Mouse (Mus musculus): ENCODE measurements around the gene Srrm1.
"Not testable (repeated sequence)": the region's sequence is repeated elsewhere in the genome, so short reads cannot be mapped to it uniquely, and the experiment has no call there.

Gene Srrm1

DNA sequence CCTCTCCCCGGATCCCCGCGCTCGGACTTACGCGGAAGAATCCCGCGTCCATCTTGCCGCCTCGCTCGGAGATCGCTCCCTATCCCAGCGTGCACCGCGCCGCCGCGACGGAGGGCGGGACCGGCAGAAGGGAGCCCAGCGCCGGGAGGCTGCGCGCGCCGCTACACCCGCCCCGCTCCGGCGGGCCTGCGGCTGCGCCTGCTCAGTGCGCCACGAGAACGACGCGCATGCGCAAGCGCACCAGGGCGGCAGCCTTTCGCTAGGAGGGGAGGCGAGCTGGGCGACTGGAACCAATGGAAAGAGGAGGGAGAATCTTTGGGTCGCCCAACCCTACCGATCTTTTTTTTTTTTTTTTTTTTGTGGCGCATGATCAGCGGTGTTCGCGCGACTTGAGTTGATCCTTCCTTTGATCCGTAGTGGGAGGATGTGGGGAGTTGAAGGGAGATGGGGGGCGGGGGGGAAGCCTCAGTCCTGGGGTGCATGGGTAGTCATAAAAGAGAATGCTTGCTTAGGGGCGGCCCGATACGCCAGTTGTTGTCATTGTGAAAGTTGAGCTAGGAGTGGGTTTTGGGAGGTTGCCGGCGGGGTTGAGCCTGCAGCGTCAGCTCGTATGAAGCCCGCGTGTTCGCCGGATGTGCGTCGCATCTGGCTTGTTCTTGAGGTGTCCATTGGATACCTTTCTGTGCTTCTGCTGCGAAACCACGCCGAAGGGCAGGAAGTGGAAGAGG lies at the start of gene Srrm1:
Gene Srrm1, minus strand, starts transcription at position 256 of the 728 bp plus-strand sequence.
- DNase-seq (ENCODE audit: low read depth, low spot score): peak; percentile 99

DNA sequence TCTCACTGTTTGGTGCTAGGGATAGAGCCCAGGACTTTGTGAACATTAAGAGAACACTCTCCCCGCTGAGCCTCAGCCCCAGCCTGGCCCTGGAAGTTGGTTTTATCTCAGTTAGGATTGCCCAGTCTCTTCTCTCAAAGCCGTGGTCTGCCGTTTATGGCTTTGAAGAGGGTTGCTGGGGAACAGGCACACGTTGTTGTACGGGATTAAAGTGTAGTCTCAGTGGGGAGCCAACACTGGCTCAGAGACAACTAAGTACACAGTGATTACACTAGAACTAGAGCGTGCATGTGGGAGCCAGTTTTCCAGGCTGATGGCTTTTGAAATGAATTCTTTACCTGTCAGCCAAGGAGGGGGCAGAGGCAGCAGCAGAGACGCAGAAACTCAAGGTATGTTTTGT lies 48.8 kb upstream of the Srrm1 start:
- no peak for DNase-seq (ENCODE audit: low read depth, low spot score)

DNA sequence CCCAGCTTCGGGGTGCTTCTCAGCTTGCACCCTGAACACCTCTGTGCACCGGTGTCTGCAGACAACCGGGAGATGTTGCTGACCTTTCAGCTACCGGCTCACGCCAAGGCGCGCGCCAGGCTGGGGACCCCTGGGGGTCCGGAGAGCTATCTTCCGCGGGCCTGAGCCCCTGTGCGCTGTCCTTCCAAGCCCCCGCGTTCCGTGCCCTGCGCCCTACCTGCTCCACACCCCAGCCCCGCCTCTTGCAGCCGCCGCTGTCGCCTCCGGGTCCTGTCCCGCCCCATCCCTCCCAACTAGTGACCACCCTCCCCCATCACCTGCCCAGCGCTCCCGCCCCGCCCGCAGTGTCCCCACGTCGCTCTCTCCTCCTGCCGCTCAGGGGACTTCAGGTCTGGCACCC lies 44.9 kb upstream of the Srrm1 start, which contains the start of gene Ncmap:
Gene Ncmap, minus strand, starts transcription at position 237 of the 400 bp plus-strand sequence.
- no peak for DNase-seq (ENCODE audit: low read depth, low spot score)

DNA sequence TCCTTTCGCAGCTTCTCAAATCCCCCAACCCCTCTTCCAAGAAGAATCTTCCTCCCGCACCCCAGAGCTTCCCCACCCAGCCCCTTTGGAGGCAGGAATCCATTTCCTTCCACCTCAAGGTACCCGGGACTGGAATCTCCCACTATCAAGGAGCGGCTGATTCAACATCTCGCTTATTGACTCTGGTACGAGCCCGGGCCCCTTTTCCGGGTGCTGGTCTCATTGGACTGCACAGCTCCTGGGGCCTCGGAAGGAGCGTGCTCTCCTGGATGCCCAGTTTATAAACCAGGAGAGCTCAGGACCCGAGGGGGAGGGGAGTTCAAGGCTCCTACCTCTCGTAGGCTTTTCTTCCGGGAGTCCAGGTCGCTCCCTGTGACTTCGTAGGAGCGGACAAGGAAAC lies 44.4 kb upstream of the Srrm1 start:
- DNase-seq (ENCODE audit: low read depth, low spot score): no peak

DNA sequence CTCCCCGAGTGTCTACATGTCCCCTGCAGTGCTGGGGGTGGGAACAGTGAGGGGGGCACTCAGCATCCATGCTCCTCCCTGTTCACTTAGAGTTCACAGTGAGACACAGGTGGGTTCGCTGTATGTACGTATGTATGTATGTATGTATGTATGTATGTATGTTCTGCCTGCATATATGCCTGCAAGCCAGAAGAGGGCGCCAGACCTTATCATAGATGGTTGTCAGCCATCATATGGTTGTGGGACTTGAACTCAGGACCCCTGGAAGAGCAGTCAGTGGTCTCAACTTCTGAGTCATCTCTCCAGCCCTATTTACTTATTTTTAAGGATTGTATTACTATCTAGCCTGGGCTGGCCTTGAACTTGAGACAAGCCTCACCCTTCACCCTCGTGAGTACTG lies 43.2 kb upstream of the Srrm1 start:
- DNase-seq (ENCODE audit: low read depth, low spot score): no peak

DNA sequence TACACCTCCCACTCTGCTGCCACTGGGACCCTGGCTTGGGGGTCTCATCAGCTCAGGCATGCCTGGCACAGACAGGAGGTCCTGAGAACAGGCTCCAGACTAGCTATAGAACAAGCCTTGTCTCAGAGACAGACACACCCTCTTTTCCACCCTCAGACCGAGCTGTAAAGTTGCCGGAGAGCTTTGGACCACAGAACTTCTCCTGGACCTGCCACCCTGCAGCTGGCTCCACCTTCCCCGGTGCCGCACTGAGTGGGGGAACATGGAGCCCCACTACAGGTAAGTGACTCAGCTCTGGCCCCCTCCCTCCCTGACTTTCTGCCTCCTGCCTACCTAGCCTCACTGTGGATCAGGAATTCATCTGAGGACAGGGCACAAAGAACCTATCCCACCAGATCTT lies 42.3 kb upstream of the Srrm1 start:
- DNase-seq (ENCODE audit: low read depth, low spot score): no peak

GRCm38 (mm10) chr4:135394666-135395065 lies 41.5 kb upstream of the Srrm1 start:
- no peak for DNase-seq (ENCODE audit: low read depth, low spot score)

GRCm38 (mm10) chr4:135393381-135393780 lies 40.3 kb upstream of the Srrm1 start:
- no peak for DNase-seq (ENCODE audit: low read depth, low spot score)

- no peak for DNase-seq (ENCODE audit: low read depth, low spot score)
These were observed 39.7 kb upstream of the Srrm1 start for GRCm38 (mm10) chr4:135392801-135393200.

- no peak for DNase-seq (ENCODE audit: low read depth, low spot score)
These were observed 37.9 kb upstream of the Srrm1 start for GRCm38 (mm10) chr4:135391014-135391413.

GRCm38 (mm10) chr4:135385614-135386013 lies 32.5 kb upstream of the Srrm1 start:
- DNase-seq (ENCODE audit: low read depth, low spot score): no peak

DNA sequence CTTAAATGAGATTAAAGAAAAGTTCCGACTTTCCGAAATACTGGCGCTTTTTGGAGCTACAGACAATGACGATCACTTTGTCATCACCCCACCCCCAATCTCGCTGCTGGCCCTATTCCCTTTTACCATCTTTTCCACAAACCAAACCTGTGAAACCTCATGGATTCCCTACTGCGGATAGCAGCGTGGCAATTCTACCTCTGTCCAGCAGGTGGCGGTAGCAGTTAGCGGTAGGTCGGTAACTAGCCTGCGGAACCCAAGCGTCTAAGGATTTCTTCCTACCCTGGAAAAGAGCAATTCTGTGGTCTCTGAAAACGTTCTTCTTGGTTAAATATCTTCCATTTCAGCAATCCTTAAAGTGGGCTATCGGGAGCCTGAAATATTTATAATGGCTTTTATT lies 29.2 kb upstream of the Srrm1 start:
- DNase-seq (ENCODE audit: low read depth, low spot score): peak; percentile 91

DNA sequence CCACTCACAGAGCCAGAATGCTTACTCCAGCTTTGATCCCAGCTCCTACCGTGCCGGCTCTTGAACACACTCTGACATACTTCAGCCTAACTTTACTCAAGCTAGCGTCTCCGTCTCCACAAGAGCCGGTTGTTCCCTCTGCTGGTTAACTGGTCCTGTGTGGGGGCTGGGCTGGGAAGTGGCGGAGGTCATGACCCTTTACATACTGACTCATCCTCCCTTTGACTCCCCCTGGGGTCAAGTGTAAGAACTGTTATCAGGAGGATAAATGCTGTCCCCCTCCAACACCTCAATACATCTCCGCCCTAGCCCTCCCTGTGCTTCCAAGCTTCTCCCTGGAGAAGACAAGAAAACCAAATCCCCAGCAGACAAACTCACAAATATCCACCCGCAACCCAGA lies 28.2 kb upstream of the Srrm1 start:
- DNase-seq (ENCODE audit: low read depth, low spot score): no peak

DNA sequence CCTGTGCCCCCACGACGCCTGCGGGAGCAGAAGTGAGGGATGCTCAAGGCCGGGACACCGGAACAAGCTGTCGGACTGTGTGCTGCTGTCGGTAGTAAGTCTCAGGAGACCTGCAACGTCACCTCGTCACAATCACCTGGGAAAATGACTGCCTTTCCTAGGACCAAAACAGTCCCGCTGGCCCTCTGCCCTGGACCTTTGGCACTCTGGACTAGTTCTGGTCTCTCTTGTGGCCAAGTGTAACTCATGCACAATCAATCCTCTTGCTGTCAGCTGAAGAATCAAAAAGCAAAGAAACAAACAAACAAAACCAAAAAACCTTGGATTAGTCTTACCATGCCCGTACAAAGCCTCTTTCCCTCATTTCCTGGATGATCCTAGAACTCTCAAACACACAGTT lies 24.1 kb upstream of the Srrm1 start:
- no peak for DNase-seq (ENCODE audit: low read depth, low spot score)

GRCm38 (mm10) chr4:135375444-135375843 lies 22.3 kb upstream of the Srrm1 start:
- DNase-seq (ENCODE audit: low read depth, low spot score): no peak

GRCm38 (mm10) chr4:135373299-135373698 lies 20.2 kb upstream of the Srrm1 start:
- DNase-seq (ENCODE audit: low read depth, low spot score): no peak

DNA sequence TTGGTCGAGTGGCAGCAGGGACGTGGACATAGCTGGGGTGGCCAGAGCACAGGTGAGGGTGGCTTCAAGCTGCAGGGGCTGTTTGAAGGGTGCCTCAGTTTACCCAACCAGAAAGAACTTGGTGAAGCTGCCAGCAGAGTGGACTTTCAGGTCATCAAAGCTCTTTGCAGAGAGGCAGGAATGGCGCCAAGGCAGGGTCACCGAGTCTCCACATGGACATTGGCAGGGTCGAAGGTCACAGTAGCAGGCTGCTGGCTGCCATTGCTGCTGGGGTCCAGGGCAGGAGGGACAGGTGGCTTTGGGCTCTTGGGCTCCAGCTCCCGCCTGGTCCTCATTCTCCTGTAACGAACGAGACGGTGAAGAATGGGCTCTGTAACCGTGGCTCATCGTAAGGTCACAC lies 17.3 kb upstream of the Srrm1 start:
- DNase-seq (ENCODE audit: low read depth, low spot score): no peak

DNA sequence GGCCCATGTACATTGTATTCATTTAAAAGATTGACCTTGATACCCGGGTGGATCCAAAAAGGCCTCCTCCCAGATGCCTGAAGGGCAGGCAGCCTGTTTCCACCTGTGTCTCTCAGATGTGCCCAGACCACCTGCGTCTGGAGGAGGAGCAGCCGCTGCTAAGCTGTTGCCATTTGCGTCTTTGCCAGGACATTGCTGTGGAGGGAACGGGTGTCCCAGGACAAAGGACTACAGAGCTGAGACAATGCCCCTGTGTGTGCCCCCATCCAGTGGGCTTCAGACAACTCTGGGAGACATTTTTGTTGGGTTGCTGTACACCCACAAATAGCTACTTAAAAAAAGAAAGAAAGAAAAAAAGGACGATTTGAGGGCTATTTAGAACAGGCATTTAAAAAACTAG lies 9.7 kb upstream of the Srrm1 start:
- no peak for DNase-seq (ENCODE audit: low read depth, low spot score)

- no peak for DNase-seq (ENCODE audit: low read depth, low spot score)
These were observed 8.6 kb upstream of the Srrm1 start for GRCm38 (mm10) chr4:135361722-135362121.

DNA sequence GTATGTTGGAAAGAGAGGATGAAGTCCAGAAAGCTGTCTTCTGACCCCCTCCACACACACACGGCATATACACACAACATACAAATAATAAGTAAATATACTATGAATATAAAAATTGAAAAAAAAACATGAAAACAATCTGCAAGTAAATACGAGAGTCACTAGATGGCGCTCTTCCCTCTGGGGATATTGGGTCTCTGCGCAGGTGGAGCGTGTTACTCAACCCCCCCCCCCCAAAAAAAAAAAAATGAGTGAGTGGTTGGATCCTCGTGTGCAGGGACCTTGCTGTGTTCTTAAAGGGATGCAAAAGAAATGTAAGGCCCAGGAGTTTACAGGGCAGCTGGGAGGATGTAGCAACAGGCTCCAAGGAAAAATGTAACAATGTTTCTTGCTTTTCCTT lies 5.6 kb upstream of the Srrm1 start:
- peak; percentile 71 for DNase-seq (ENCODE audit: low read depth, low spot score)

- no peak for DNase-seq (ENCODE audit: low read depth, low spot score)
These were observed 4.2 kb upstream of the Srrm1 start for GRCm38 (mm10) chr4:135357221-135357920.

DNA sequence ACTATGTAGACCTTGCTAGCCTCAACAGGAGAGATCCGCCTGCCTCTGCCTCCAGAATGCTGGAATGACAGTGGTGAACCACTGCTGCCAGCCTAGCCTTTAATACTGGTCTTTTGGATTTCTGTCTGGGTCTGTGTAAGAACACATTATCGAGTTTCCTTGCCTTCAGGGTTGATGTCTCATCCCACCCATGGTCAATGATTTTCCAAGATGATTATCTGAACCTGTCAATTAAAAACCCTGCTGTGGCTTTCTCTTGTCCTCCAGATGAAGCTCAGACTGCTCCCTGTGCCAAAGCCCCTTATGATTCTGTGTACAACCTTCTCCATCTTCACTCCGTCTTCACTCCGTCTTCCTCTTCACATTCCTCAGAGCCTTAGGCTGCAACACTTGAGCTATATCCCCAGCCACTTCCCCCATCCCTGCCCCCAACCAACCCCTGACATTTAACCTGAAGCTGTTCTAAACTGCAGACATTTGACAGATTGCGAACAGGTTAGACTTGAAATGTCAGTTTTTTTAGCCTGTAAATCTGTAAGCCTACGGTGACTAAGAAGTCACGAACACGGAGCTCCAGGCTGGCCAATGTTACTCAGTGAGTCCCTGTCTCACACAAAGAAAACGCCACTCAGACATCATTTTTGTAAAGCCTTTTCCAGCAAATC lies 2.9 kb upstream of the Srrm1 start:
- DNase-seq (ENCODE audit: low read depth, low spot score): no peak

- not testable (repeated sequence) for DNase-seq (ENCODE audit: low read depth, low spot score)
These were observed 1.6 kb upstream of the Srrm1 start for GRCm38 (mm10) chr4:135354751-135355150.

Measured in mesoderm, embryonic 11.5 days (tissue).